Mouse (Mus musculus): ENCODE measurements around the gene Slc7a1. TPM values are rescaled to one million over a fixed set of nuclear protein-coding genes. Genes with fewer than 3 reads are reported as not detected.

Slc7a1 gene
- 36.9 and 43.8 TPM in 2 replicates for polyA plus RNA-seq (2014; fragmentation: Nextera tagmentation; extraction: Ambion mirVana)

DNA sequence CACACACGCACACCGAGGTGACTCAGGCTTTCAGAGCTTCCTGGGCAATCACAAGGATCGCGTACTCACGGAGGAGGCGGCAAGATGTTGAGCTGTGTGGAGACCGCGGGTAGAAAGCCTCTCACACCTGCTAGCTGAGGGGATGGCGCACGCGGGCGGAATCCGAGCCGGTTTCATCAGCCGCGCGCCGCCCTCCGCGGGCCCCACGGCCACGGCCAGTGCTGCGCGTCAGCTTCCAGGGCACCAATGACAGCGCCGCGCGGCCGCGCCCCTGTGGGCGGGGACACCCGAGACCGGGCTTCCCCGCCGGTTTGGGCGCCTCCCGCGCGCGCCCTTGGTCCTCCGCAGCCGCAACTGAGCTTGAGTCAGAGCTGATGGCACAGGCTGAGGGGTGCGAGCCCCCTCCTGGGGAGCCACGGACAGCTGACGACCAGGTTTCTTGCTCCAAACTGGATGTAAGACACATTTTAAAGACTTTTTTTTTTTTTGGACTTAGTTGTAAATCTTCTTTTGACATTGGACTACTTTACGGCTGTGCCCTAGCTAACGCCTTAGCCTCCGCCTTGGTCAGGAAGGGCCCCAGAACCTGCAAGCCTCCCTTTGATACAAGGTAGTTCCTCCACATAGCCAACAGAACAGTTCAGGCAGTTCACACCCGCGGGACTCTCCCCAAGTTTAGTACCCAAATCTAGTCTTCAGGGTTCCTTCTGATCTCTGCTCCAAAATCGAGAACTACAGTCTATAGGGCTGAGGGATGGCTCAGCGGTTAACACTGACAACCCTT lies at the start of gene Slc7a1:
TSS of gene Slc7a1 (minus strand) at position 245 of the 784 bp plus-strand sequence.
- ATAC-seq (replicated peaks; ENCODE audit: low FRiP score, low TSS enrichment, low read depth) (peak; percentile 94), DNase-seq (ENCODE audit: low spot score) (peak; percentile 90)
- 2% methylated on average over 52 of the region's 52 CpGs for WGBS

DNA sequence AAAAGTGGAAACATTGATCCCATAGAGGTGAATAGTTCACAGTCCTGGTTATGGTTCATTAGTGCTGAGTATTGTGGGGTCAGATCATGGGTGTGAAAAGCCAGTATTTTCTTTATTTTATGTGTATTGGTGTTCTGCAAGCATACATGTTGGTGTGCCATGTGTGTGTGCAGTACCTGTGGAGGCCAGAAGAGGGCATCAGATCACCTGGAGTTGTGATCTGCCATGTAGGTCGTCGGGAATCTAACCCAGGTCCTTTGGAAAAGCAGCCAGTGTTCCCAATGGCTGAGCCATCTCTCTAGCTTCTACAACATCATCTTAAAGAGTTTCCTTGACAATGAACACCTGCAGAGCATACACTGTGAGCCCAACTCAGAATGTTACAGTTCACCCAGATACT lies 45.3 kb upstream of the Slc7a1 start:
- no peak overlapping the region for H3K9ac ChIP-seq (ENCODE audit: low read length)
- ATAC-seq (replicated peaks; ENCODE audit: low FRiP score, low TSS enrichment, low read depth) (no peak), DNase-seq (ENCODE audit: low spot score) (no peak)
- no peaks in the 10 kb centered on the region for H3K9me3 ChIP-seq (ENCODE audit: control insufficient read depth, low read length)
- no peak overlapping the region for H3K27ac ChIP-seq (ENCODE audit: low read depth)
- H3K27me3 ChIP-seq (replicated peaks; ENCODE audit: control insufficient read depth, insufficient read depth, low read length) = no peaks in the 10 kb centered on the region
- H3K4me3 ChIP-seq (ENCODE audit: low read depth, low read length) = no peak overlapping the region
- H3K4me1 ChIP-seq (replicated peaks; ENCODE audit: control insufficient read depth, insufficient read depth, low read length) = no peaks in the 10 kb centered on the region
- H3K4me2 ChIP-seq (ENCODE audit: low read length) = no peak overlapping the region
- 93% methylated on average over 2 of the region's 2 CpGs for WGBS
- H3K36me3 ChIP-seq (ENCODE audit: control insufficient read depth, insufficient read depth, low read length) = no peaks in the 10 kb centered on the region

More for the DNA sequence above, at the start of gene Slc7a1:
- H3K27ac ChIP-seq (ENCODE audit: low read depth) = peak within 1 kb of the TSS; percentile 83
- H3K36me3 ChIP-seq (ENCODE audit: control insufficient read depth, insufficient read depth, low read length) = no peaks in the 10 kb centered on the region; the same call in 1 of the 2 replicates
- H3K27me3 ChIP-seq (replicated peaks; ENCODE audit: control insufficient read depth, insufficient read depth, low read length) = no peaks in the 10 kb centered on the region
- H3K4me3 ChIP-seq (ENCODE audit: low read depth, low read length) = peak within 1 kb of the TSS; percentile 77
- peak within 1 kb of the TSS; percentile 97 for H3K4me2 ChIP-seq (ENCODE audit: low read length)
- no peaks in the 10 kb centered on the region for H3K9me3 ChIP-seq (ENCODE audit: control insufficient read depth, low read length)
- H3K9ac ChIP-seq (ENCODE audit: low read length) = peak within 1 kb of the TSS; percentile 87
- H3K4me1 ChIP-seq (replicated peaks; ENCODE audit: control insufficient read depth, insufficient read depth, low read length) = peaks cover 6% of the 10 kb centered on the region; the same call in 1 of the 2 replicates

DNA sequence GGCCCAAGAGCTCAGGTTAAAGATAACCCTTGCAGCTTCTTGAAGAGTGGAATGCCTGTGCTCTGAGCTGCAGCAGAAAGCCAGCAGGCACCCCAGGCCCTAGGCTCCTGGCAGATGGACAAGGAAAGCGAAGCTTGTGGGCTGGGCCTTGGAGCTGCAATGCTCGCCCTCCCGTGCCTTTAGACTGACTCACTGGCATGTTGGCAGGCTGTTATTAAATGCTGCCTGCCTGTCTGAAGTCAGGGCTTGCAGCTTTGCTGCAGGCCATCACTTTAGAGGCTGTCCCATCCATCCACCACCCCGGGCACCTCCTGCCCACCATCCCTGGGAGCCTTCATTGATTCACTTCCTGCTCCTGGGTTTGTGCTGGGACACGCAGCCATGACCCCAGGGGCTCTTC lies 44.0 kb upstream of the Slc7a1 start:
- DNase-seq (ENCODE audit: low spot score) (no peak), ATAC-seq (replicated peaks; ENCODE audit: low FRiP score, low TSS enrichment, low read depth) (no peak)
- Histone ChIP-seq H3K27me3 (replicated peaks; ENCODE audit: control insufficient read depth, insufficient read depth, low read length) (no peaks in the 10 kb centered on the region), H3K4me3 (ENCODE audit: low read depth, low read length) (no peak overlapping the region), H3K4me2 (ENCODE audit: low read length) (no peak overlapping the region), H3K9ac (ENCODE audit: low read length) (no peak overlapping the region), H3K27ac (ENCODE audit: low read depth) (no peak overlapping the region), H3K36me3 (ENCODE audit: control insufficient read depth, insufficient read depth, low read length) (no peaks in the 10 kb centered on the region), H3K9me3 (ENCODE audit: control insufficient read depth, low read length) (no peaks in the 10 kb centered on the region), H3K4me1 (replicated peaks; ENCODE audit: control insufficient read depth, insufficient read depth, low read length) (no peaks in the 10 kb centered on the region)
- WGBS = 63% methylated on average over 5 of the region's 5 CpGs

DNA sequence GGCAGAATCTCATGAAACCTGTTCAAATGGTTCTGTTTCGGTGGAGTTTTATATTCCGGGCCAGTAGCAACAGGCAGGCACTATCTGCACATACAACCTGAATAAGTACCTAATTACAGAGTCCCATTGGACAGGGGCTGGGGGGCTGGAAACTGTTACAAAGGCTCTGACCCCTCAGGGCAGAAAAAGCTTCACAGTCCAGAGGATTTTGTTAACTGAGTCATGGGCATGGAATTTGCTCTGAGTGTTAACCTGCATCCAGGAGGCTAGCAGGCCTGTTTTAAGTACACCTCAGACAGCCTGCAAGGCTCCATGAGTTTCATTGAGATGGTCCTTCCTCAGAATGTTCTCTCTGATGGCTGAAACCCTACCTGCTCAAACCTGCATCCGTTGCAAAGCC lies 36.0 kb upstream of the Slc7a1 start:
- no peaks in the 10 kb centered on the region for H3K9me3 ChIP-seq (ENCODE audit: control insufficient read depth, low read length)
- no peak overlapping the region for H3K4me2 ChIP-seq (ENCODE audit: low read length)
- no peak overlapping the region for H3K27ac ChIP-seq (ENCODE audit: low read depth)
- DNase-seq (ENCODE audit: low spot score) (no peak), ATAC-seq (replicated peaks; ENCODE audit: low FRiP score, low TSS enrichment, low read depth) (no peak)
- no peaks in the 10 kb centered on the region for H3K4me1 ChIP-seq (replicated peaks; ENCODE audit: control insufficient read depth, insufficient read depth, low read length)
- H3K4me3 ChIP-seq (ENCODE audit: low read depth, low read length) = no peak overlapping the region
- H3K9ac ChIP-seq (ENCODE audit: low read length) = no peak overlapping the region
- no peaks in the 10 kb centered on the region for H3K27me3 ChIP-seq (replicated peaks; ENCODE audit: control insufficient read depth, insufficient read depth, low read length)
- no peaks in the 10 kb centered on the region for H3K36me3 ChIP-seq (ENCODE audit: control insufficient read depth, insufficient read depth, low read length)
- 86% methylated on average over 3 of the region's 3 CpGs for WGBS

GRCm38 (mm10) chr5:148432121-148432520 lies 32.4 kb upstream of the Slc7a1 start:
- H3K4me1 ChIP-seq (replicated peaks; ENCODE audit: control insufficient read depth, insufficient read depth, low read length) = no peaks in the 10 kb centered on the region
- no peaks in the 10 kb centered on the region for H3K9me3 ChIP-seq (ENCODE audit: control insufficient read depth, low read length)
- H3K27me3 ChIP-seq (replicated peaks; ENCODE audit: control insufficient read depth, insufficient read depth, low read length) = no peaks in the 10 kb centered on the region
- DNase-seq (ENCODE audit: low spot score) = no peak
- H3K4me3 ChIP-seq (ENCODE audit: low read depth, low read length) = no peak overlapping the region
- H3K9ac ChIP-seq (ENCODE audit: low read length) = no peak overlapping the region
- no peak overlapping the region for H3K27ac ChIP-seq (ENCODE audit: low read depth)
- no peaks in the 10 kb centered on the region for H3K36me3 ChIP-seq (ENCODE audit: control insufficient read depth, insufficient read depth, low read length)
- 72% methylated on average over 5 of the region's 5 CpGs for WGBS
- ATAC-seq (replicated peaks; ENCODE audit: low FRiP score, low TSS enrichment, low read depth) = no peak
- no peak overlapping the region for H3K4me2 ChIP-seq (ENCODE audit: low read length)

GRCm38 (mm10) chr5:148428846-148429245 lies 29.1 kb upstream of the Slc7a1 start:
- no peaks in the 10 kb centered on the region for H3K4me1 ChIP-seq (replicated peaks; ENCODE audit: control insufficient read depth, insufficient read depth, low read length)
- WGBS = 82% methylated on average over 4 of the region's 4 CpGs
- H3K9me3 ChIP-seq (ENCODE audit: control insufficient read depth, low read length) = no peaks in the 10 kb centered on the region
- no peaks in the 10 kb centered on the region for H3K36me3 ChIP-seq (ENCODE audit: control insufficient read depth, insufficient read depth, low read length)
- H3K9ac ChIP-seq (ENCODE audit: low read length) = no peak overlapping the region
- no peak overlapping the region for H3K4me3 ChIP-seq (ENCODE audit: low read depth, low read length)
- no peak overlapping the region for H3K27ac ChIP-seq (ENCODE audit: low read depth)
- no peaks in the 10 kb centered on the region for H3K27me3 ChIP-seq (replicated peaks; ENCODE audit: control insufficient read depth, insufficient read depth, low read length)
- DNase-seq (ENCODE audit: low spot score) (no peak), ATAC-seq (replicated peaks; ENCODE audit: low FRiP score, low TSS enrichment, low read depth) (no peak)
- no peak overlapping the region for H3K4me2 ChIP-seq (ENCODE audit: low read length)

DNA sequence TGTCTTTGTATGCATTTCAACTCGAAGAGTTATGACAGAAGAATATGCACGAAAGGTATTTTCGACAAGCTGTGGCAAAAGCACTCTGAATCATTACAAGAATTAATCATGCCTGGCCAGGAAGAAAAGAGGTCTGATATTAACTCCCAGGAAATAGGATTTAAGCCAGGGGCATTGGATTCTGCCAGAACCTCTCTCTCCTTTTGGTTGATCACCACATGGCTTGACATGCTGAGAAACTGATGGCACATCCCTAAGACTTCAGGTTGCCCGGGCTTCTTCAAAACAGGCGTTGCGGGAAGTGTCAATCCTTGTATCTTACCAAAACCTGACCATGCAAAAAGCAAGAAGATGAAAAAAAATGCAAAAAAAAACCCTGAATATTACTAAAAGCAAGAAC lies 25.4 kb upstream of the Slc7a1 start:
- no peak for DNase-seq (ENCODE audit: low spot score)
- 67% methylated on average over 6 of the region's 6 CpGs for WGBS
- no peak overlapping the region for H3K4me3 ChIP-seq (ENCODE audit: low read depth, low read length)

DNA sequence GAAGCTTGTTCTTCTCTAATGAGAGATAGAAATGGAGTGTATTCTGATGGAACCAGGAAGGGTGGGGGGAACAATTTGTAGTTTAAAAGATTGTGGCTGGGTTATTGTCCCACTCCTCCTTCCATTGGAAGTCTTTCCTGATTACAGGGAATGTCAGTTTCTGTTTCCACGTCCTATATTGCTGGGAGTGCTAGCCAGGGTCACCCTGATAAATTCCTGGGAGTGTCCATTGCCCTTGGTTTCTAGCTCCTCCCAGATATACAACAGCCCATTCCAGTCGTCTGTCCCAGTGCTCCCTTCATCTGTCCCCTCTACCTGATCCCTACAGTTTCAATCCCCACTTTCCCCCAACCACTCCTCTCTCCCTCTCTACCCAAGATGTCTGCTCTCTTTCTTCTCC lies 21.6 kb upstream of the Slc7a1 start:
- H3K36me3 ChIP-seq (ENCODE audit: control insufficient read depth, insufficient read depth, low read length) = no peaks in the 10 kb centered on the region
- DNase-seq (ENCODE audit: low spot score) = no peak
- H3K4me1 ChIP-seq (replicated peaks; ENCODE audit: control insufficient read depth, insufficient read depth, low read length) = no peaks in the 10 kb centered on the region
- no peak overlapping the region for H3K9ac ChIP-seq (ENCODE audit: low read length)
- H3K27me3 ChIP-seq (replicated peaks; ENCODE audit: control insufficient read depth, insufficient read depth, low read length) = no peaks in the 10 kb centered on the region
- no peak for ATAC-seq (replicated peaks; ENCODE audit: low FRiP score, low TSS enrichment, low read depth)
- no peak overlapping the region for H3K27ac ChIP-seq (ENCODE audit: low read depth)
- H3K4me3 ChIP-seq (ENCODE audit: low read depth, low read length) = no peak overlapping the region
- WGBS = 39% methylated on average over 2 of the region's 2 CpGs
- H3K9me3 ChIP-seq (ENCODE audit: control insufficient read depth, low read length) = no peaks in the 10 kb centered on the region
- no peak overlapping the region for H3K4me2 ChIP-seq (ENCODE audit: low read length)

More for the DNA sequence above, 25.4 kb upstream of the Slc7a1 start:
- ATAC-seq (replicated peaks; ENCODE audit: low FRiP score, low TSS enrichment, low read depth) = no peak
- H3K27ac ChIP-seq (ENCODE audit: low read depth) = no peak overlapping the region
- no peak overlapping the region for H3K4me2 ChIP-seq (ENCODE audit: low read length)
- no peaks in the 10 kb centered on the region for H3K9me3 ChIP-seq (ENCODE audit: control insufficient read depth, low read length)
- no peaks in the 10 kb centered on the region for H3K27me3 ChIP-seq (replicated peaks; ENCODE audit: control insufficient read depth, insufficient read depth, low read length)
- H3K9ac ChIP-seq (ENCODE audit: low read length) = no peak overlapping the region
- H3K4me1 ChIP-seq (replicated peaks; ENCODE audit: control insufficient read depth, insufficient read depth, low read length) = no peaks in the 10 kb centered on the region
- no peaks in the 10 kb centered on the region for H3K36me3 ChIP-seq (ENCODE audit: control insufficient read depth, insufficient read depth, low read length)

GRCm38 (mm10) chr5:148419112-148419526 lies 19.4 kb upstream of the Slc7a1 start:
- Histone ChIP-seq H3K4me1 (replicated peaks; ENCODE audit: control insufficient read depth, insufficient read depth, low read length) (no peaks in the 10 kb centered on the region), H3K4me3 (ENCODE audit: low read depth, low read length) (no peak overlapping the region), H3K36me3 (ENCODE audit: control insufficient read depth, insufficient read depth, low read length) (no peaks in the 10 kb centered on the region), H3K4me2 (ENCODE audit: low read length) (no peak overlapping the region), H3K9me3 (ENCODE audit: control insufficient read depth, low read length) (no peaks in the 10 kb centered on the region), H3K9ac (ENCODE audit: low read length) (no peak overlapping the region), H3K27ac (ENCODE audit: low read depth) (no peak overlapping the region), H3K27me3 (replicated peaks; ENCODE audit: control insufficient read depth, insufficient read depth, low read length) (no peaks in the 10 kb centered on the region)
- no peak for ATAC-seq (replicated peaks; ENCODE audit: low FRiP score, low TSS enrichment, low read depth)
- WGBS = 80% methylated on average over 9 of the region's 9 CpGs
- no peak for DNase-seq (ENCODE audit: low spot score)

All from intestine, embryonic 14.5 days (tissue).